Mouse (Mus musculus) olfactory bulb, adult 2 months (tissue): ENCODE results near the gene Plpp4.

Experiments used
- CTCF ChIP-seq: fragments of 200-500 bp; IDR thresholded peaks from 2 replicates; pipeline ENCODE4 v1.5.1; 2012; ENCODE audit warnings: low read depth, mild to moderate bottlenecking, low read length, moderate library complexity; ENCODE audit not compliant: insufficient read depth
- POLR2A ChIP-seq: fragments of 200-500 bp; IDR thresholded peaks from 2 replicates; pipeline ENCODE4 v1.6.1; 2012; ENCODE audit warnings: mild to moderate bottlenecking, low read depth, low read length, moderate library complexity; ENCODE audit not compliant: insufficient read depth

- TF ChIP-seq CTCF (no peak), POLR2A (no peak)
Observed at GRCm38 (mm10) chr7:129307042-129307825, 50.4 kb downstream of the Plpp4 start.
